Mouse (Mus musculus) brain, embryonic 18.5 days (tissue): ENCODE measurements around the gene C9.

Experiments used
- DNase-seq: peaks from one replicate; pipeline ENCODE4 v3.0.0-alpha.2; 2012; ENCODE audit warnings: low read depth, low spot score

The C9 gene

DNA sequence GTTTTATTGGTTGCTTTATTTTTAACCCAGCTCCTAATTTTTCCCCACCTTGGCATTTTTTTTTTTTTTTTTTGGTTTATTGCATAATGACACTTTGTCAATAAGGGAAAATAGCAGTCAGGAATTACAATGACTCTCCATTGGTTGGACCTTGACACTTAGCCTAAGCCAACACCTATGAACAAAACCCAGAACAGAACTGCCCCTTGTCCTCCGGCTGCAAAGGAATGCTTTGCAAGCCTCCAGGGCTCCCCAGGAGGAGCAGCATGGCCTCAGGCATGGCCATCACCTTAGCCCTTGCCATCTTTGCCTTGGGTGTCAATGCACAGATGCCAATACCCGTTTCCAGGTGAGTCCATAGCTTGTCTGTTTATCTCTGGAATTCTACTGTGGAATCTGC is at the start of gene C9:
Gene C9 (plus strand): TSS at position 193 of the 400 bp plus-strand sequence.
- no peak for DNase-seq

- no peak for DNase-seq
Measured at GRCm38 (mm10) chr15:6398211-6398610, 46.9 kb upstream of the C9 start.

- no peak for DNase-seq
Measured at GRCm38 (mm10) chr15:6398881-6399280, 46.2 kb upstream of the C9 start.

GRCm38 (mm10) chr15:6400115-6400514 is 45.0 kb upstream of the C9 start:
- no peak for DNase-seq

DNA sequence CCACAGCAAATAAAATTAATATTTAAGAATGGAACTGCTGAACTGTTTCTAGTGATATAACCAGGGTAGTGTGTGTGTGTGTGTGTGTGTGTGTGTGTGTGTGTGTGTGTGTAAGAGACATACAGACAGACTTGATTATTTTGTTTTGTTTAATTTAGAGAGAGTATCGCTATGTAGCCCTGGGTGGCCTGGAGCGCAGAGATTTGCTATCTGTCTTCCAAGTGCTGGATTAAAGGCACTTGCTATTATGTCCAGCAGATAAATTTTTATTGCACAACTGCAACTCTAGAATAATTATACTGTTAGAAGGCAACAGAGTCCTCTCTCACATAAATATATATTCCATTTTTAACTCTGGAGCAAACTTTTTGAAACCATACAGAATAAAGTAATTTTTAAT is 42.7 kb upstream of the C9 start:
- DNase-seq: no peak

DNA sequence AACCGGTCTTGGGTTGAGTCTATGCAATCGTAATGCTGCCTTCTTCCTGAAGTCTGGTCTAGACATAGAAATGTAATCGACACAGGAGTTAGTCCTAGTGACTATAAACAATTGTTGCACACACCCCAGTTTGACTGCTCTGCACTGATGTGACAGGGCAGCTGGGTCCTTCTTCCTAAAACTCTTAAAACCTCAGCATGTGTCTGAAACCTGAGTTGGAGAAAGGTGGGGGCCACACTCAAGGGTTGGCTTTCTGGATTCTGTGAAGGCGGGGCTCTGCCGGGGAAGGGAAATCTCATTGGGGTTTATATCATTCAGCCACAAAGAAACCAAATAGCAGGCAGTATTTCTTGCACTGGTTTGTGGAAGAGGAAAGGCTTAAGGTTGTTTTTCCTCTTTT is 41.0 kb upstream of the C9 start:
- no peak for DNase-seq

- no peak for DNase-seq
Measured at GRCm38 (mm10) chr15:6406771-6407170, 38.4 kb upstream of the C9 start.

DNA sequence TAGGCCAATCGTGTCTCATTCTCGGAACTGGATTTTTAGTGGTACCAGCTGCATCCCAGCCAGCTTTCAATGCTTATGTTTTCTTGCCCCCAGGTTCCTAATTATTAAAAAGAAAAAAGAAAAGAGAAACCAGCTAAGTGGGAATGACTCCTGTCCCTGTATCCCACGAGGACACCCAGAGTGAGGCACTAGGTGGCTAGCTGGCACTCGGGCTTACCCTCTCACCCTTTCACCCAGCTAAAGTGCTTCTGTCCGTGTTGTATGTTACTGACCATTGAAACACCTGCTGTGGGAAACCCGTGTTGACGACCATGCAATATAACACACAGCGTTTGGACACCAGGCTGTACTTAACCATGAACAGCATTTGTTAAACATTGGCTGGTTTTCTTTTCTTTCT is 36.1 kb upstream of the C9 start:
- DNase-seq: no peak

DNA sequence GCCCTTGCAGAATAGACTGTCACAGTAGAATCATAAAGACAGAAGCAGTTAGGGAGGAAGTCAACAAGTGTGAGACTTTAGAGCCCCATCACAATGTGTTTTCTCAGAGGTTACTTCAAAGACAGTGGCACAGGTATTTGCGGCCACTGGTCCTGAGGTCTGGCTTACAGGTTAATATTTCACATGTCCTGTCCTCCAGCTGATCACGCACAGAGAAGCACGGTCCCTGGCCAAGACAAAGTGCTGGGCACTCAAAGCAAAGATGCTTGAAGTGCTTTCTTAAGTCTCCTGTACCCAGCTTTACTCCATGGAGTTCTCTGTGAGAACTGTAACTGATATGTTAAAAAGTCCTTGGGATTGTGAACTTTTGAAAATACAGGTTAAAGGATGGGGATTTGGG is 35.0 kb upstream of the C9 start:
- no peak for DNase-seq

DNA sequence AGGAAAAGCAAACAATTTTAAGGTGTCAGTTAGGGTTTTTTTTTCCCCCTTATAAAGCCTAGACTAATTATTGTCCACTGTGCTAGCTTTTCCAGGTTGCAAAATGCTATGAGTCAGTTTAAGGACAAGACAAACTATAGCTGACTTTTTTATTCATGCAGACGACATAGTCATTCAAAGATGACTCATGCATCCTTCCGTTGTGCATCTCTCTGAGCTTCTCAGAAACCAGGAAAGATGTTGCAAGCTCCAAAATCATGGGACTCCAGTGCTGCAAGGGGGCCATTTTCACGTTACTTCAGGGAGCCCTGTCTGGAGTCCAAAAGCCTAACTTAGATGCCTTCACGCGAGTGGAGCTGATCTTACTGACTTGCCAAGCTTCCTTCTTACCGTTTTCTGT is 33.8 kb upstream of the C9 start:
- DNase-seq: no peak

- DNase-seq: no peak
Measured at GRCm38 (mm10) chr15:6415317-6415716, 29.8 kb upstream of the C9 start.

GRCm38 (mm10) chr15:6431777-6432176 is 13.3 kb upstream of the C9 start:
- no peak for DNase-seq

DNA sequence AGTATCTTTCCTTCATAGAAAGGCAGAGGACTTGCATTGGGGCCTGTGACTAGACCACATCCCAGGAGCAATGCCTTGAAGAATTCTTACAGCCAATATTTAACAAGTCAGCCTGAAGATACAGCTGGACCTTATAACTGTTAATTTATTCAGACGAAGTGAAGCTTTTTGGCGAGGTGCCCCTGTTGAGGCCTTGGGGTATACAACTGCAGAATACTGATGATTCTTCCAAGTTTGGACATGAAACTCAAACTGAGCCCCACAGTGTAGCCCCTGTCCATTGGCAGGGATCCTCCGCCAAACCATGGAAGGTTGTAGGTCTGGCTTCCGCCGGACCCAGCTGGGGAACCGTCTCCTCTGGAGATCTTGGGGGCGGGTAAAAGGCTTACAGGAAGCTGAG is 12.7 kb upstream of the C9 start:
- no peak for DNase-seq

GRCm38 (mm10) chr15:6435281-6435680 is 9.8 kb upstream of the C9 start:
- DNase-seq: no peak

DNA sequence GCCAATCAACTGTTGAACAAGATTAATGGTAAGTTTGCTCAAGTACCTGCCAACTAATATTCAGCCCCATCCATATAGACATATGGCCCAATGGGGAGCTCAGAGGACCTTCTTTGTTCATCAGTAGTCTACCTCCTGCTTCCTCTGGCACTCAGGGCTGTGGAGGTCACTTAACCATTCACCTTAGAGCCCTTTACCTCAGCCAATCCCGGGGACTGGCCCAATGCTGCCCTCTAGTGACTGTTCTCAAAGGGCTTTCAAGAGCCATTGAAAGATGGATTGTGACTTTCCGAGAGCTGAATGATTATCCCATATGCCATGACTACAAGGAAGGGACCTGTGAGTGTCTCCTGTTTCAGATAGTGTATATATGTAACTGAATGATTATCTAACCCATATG is 9.4 kb upstream of the C9 start:
- no peak for DNase-seq

DNA sequence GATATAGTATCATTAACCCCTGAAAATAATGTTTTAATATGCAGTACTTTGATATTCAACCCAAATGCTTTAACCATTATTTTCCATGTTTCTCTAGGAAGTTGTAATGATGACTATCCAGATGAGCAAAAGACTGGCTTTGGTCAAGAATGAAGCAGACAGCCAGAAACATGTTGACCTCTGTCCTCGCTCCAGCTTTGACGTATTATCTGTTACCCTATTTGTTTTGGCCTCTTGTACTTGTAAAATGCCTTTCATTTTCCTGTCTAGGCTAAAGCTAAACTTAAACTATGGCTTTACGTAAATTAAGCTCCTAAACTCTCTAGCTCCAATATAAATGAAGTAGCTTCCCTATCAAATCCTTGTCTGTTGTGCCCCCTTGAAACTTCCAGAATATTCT is 6.4 kb upstream of the C9 start:
- DNase-seq: no peak

- DNase-seq: no peak
Measured at GRCm38 (mm10) chr15:6444452-6444851, 675 bp upstream of the C9 start.

DNA sequence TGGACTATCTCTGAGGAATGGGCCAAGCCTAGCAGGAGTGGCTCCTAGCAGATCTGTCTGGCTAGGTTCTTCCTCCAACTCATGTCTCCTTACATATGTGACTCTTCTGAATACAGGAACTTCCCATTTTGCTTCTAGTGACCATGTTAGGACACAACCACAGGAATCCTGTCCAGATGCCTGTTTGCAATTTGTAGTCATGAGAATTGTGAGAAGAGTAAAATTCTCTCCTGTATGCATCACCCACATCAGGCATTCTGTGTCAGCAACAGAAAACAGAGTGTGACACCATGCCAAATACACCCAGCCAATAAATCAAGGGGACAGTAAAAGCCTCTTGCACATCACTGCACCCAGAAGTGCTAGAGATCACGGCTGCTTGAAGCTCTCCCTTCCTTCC is 1.1 kb downstream of the C9 start:
- DNase-seq: no peak

DNA sequence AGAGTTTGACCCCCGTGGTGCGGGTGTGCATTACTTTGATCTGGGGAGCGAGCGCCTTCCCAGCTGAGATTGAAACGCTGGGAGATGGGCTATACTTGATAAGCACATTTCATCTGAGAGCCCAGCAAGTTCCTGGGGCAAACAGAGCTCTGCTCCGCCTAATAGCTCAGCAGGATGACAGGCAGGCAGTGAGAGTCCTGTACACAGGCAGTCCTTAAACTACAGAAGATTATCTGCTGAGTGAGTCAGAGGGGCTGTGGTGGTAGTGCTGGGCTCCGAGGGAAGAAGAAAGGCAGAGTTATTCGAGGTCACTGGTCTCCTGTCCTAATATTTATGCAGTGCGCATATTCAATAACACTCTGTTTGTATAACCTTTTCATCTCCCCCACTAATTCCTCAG is 3.8 kb downstream of the C9 start:
- no peak for DNase-seq

DNA sequence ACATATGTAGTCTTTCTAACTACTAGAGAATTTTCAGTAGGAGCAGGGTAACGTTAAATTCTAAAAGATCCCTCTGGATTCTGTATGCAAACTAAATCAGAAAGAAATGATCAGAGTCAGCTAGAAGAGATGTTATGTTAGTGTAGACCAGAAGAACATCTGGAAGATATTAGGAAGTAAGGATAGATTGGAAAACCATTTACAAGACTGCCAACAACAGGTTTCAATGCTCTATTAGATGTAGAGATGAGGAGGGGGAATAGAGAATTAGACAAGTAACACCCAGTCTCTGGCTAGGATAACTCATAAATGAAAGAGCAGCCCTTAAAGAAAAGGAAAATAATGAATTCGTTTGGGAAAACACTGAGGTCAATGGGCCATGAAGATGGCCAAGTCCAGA is 9.3 kb downstream of the C9 start:
- DNase-seq: no peak

DNA sequence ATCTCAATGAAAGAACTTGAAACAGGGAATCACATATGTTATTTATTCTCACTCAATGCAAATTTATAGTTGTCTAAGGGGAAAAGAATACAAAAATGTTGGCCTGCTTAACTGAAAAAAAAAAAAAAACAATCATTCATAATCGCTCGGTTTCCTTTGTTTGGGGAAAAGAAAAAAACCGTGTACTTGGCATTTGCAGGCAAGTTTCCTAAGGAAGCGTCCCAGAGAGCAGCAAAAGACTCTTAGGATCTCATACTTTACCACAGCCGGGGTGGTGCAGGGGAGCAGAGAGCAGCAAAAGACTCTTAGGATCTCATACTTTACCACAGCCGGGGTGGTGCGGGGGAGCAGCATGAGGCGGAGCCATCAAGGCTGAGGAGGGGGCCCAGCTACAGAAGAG is 16.3 kb downstream of the C9 start:
- DNase-seq: no peak

- DNase-seq: no peak
Measured at GRCm38 (mm10) chr15:6463361-6463923, 18.3 kb downstream of the C9 start.

DNA sequence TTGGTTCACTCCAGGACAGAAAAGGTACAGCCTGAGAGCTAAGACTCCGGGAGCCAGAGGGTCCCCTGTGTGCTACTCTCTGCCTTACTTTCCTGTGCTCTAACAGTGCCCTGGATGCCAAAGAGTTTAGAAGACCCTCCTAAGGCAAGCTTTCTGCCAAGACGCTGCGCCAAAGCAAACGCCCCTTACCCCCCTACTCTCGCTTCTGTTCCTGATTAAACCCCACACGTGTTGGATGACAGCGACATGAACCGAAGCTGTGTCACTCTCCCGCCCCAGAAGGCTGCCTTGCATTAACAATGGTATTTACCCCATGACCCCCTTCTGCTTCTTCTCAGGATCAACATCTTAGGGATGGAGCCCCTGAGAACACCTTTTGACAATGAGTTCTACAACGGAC is 21.9 kb downstream of the C9 start:
- DNase-seq: no peak

DNA sequence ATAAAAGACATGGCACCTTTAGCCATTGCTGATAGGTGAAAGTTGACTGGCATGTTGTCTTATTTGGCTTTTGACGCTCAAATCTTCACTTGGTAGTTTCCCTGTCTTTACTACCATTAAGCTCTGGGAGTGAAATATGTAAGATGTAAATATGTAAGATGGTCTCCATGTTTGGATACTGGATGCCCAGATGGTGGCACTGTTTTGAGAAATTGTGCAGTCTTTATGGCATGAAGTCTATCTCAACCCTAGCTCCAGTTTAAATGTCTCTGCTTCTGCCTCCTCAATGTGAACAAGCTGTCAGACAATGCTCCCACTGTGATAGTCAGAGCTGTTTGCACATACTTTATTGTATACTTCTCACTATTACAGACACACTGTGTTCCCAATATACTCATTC is 23.7 kb downstream of the C9 start:
- DNase-seq: no peak

- DNase-seq: no peak
Measured at GRCm38 (mm10) chr15:6469384-6469783, 24.3 kb downstream of the C9 start.
